Mouse (Mus musculus) lung, postnatal 25 days (tissue): ENCODE results near the gene Usp12.

Experiments
- DNase-seq: peaks from one replicate; pipeline ENCODE4 v3.0.0; 2022; ENCODE audit warnings: low spot score

The Usp12 gene

DNA sequence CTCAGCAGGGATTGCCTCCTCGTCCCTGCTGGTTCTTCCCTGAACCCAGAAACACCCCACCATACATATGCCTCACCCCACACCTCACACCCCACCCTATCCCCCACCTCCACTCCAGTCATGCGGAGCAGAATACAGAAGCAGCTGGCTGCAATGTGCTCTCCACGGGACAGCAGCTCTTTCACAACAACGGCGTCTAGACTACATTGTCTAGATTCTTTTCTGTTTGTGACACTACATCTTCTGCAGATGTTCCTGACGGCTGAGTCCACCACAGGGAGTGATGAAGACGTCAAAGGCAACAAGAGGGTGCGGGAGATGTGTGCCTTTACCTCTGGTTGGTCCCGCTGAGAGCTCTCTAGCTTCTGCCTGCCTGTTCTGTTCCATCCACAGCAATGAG lies 3.2 kb upstream of the Usp12 start:
- DNase-seq, result peak; percentile 18

DNA sequence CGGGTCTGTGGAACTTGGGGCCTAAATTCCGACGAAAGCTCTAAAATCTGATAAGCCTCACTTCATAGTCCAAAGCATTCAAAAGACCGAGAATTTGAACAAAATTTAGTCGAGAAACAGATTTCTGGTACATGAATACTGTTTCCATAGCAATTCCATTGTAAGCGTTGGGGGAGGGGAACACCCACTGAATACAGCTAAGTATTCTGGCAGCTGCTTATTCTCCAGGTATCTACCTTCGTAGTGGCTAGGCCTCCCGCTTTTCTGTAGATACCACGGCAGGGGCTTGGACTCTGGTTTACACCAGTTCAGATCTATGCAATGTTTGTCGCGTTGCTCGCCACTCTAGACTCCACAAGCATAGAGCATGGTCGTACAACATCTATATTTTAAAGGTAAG lies 922 bp upstream of the Usp12 start:
- no peak for DNase-seq

DNA sequence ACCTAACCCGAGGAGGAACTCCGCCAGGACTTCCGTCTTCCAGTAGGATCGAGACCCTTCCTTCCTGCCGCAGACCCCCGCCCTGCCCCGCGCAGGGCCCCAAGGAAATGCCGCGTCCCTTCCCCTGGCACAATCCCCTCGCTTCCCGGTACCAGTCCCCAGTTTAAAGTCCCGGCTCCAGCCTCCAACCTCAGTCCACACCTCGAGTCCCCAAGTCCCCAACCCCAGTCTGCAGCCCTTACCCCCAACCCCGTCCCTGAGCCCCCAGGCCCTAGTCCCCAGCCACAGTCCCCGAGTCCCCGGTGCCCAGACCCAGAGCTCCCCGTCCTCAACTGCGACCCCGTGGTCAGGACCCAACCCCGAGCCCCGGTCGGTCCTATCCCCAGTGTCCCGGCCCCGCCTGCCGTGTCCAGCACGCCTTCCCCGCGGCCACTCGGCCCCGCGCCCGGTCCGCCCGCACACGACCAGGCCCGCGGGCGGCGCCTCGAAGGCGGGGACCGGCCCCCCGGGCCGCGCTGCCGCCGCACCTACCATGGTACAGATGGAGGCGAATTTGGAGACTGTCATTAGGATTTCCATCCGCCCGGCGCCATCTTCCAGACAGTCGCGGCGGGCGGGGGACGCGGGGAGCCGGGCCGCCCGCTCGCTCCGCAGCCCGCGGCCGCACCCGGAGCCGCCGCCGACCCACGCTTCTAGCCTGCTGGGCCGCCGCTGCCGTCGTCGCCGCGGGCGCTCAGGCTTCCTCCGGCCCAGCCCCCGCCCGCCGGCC lies 538 bp downstream of the Usp12 start:
- peak; percentile 22 for DNase-seq

DNA sequence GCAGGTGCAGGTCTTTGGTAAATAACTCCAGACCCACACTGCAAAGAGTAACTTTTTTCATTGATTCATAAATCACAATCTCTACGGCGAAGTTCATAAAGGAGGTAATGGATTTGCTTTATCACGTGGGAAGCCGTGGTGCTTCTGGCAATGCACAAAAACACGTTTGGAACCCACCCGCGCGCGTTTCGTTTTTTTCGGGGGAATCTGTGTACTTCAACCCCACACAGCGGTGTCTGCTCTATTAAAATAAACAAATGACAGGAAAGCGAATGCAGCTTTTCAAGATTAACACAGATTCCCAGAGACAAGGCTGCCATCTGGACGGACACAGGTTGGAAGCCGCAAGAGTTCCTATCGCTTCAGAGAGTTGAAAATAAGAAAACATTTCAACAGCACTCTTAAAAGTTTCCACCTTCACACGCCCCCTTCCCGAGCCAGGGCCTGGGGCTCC lies 1.1 kb downstream of the Usp12 start:
- DNase-seq, result no peak

DNA sequence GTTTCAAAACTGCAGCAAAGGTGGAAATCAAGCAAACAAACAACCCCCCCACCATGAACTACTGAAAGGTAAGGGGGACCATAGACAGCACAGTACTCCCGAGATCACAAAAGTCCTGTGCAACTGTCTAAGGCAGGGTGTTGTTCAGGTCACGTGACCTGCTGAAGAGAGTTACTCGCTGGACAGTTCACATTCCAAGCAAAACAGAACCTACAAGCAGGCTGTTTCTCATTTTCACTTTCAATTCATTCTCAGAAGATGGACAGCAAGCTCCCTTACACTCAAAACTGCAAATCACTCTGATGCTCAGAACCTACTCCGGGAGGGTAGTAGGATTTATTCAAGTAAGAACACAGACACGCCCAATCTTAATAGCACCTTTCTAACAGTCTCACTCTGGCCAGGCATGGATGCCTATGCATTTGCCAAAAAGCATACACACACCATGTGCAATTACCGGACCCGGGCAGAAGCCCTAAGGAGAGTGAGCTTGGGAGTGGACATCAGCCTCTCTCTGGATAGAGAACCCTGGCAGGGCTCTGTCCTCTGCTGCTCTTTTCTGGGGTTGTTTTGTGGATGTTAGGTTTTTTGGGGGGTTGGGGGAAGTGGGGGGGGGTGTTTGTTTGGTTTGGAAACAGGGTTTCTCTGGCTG lies 2.5 kb downstream of the Usp12 start:
- DNase-seq, result peak; percentile 25

GRCm38 (mm10) chr5:146790944-146791343 lies 3.9 kb downstream of the Usp12 start:
- no peak for DNase-seq

- DNase-seq, result no peak
Measured at GRCm38 (mm10) chr5:146789413-146789812, 5.4 kb downstream of the Usp12 start.

GRCm38 (mm10) chr5:146786123-146786522 lies 8.7 kb downstream of the Usp12 start:
- DNase-seq, result no peak

DNA sequence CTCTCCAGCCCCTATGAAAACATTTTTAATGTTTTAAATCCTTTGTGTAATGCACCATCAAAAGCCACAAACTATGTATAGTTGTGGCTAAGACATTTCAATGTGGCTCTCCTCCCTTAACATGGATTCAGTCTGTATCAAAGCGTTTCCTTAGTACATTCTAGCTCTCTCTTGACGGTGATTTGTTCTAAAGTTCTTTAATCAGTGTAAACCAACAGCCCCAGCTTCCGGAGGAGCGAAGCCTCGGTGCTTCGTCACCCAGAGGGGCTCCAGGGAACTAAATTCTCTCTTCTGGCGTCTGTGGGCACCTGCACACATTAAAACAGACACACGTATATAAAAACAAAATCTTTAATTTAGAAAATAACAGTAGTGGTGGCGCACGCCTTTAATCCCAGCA lies 10.9 kb downstream of the Usp12 start:
- DNase-seq, result no peak

DNA sequence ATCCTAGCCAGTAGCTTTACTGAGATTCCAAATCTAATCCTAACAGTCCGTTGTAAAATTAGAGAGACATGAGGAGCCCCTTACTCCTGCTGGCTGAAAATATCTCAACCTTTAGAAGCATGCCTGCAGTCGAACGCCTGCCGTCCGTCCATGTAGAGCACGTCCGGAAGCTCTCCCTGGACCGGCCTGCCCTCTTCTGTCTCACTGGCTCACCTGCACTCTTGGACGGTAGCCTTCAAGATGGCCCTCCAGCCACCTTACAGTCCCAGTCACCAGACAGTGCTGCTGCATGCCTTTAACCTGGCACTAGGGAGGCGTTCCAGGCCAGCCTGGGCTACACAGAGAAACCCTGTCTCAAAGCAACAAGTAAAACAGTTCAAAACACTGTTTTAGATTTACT lies 11.5 kb downstream of the Usp12 start:
- no peak for DNase-seq

GRCm38 (mm10) chr5:146781663-146782062 lies 13.1 kb downstream of the Usp12 start:
- peak; percentile 62 for DNase-seq

GRCm38 (mm10) chr5:146779931-146780330 lies 14.9 kb downstream of the Usp12 start:
- DNase-seq, result peak; percentile 63

GRCm38 (mm10) chr5:146776988-146777639 lies 17.7 kb downstream of the Usp12 start:
- no peak for DNase-seq

GRCm38 (mm10) chr5:146771982-146772381 lies 22.8 kb downstream of the Usp12 start:
- peak; percentile 49 for DNase-seq

DNA sequence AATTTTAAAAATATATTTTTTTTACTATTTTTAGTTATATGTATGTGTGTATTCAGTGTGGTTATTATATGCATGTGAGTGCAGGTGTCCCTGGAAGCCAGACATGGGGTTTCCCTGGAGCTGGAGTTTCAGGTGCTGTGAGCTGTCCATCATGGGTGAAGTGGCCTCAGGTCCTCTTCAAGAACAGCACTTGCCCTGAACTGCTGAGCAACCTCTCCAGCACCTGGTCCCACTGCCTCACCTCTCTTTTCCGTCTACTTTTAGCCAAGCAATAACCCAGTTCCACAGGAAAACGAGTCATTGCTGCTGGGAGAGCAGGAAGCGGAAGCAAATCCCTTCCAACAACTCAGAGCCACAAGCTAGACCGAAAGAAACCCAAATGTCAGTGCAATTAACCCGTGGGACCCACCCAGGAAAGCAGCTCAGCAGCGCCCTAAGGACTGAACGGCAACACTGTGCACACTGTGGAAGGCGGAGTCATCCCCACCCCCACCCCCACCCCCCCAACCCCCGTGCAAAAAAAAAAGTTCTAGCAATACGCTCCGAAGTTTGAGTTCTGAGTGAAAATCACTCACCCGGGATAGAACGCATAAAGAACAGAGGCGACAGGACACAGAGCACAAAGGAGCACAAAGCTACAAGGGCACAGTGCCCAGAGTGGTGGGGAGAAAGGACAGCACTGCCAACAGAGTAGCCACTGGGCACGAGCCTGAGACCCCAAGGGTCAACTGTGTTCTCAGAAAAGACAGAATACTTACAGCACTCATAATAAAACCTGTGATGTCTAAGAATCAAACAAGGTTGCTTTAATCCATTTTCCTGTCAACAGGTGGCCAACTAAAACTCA lies 24.6 kb downstream of the Usp12 start:
- peak; percentile 38 for DNase-seq

DNA sequence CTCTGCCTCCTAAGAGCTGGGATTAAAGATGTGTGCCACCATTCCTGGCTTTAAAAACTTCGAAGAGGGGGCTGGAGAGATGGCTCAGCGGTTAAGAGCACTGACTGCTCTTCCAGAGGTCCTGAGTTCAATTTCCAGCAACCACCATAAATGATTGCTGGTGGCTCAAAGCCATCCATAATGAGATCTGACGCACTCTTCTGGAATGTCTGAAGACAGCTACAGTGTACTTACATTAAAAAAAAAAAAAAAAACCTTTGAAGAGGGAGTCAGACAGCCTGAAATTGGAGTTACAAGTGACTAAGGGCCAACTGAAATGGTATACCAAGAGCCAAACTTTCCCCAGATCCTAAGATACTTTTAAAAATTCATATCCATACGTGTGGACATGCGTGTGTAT lies 29.0 kb downstream of the Usp12 start:
- DNase-seq, result no peak

DNA sequence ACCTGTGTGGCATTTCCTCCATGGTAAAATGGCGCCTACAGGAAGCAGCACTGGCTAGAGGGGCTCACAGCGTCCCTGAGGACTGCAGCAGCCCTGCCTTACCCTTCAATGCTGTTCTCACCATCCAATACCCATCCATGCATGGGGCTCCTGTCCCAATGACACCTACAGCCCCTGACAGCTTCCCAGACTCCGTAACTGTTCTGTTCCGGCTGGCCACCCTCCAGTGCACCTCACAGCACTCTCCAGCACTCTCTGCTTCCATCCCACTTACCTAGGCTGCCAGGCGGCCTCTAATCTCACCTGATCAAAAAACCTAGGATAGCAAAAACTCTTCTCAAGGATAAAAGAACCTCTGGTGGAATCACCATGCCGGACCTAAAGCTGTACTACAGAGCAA lies 35.6 kb downstream of the Usp12 start:
- DNase-seq, result no peak

DNA sequence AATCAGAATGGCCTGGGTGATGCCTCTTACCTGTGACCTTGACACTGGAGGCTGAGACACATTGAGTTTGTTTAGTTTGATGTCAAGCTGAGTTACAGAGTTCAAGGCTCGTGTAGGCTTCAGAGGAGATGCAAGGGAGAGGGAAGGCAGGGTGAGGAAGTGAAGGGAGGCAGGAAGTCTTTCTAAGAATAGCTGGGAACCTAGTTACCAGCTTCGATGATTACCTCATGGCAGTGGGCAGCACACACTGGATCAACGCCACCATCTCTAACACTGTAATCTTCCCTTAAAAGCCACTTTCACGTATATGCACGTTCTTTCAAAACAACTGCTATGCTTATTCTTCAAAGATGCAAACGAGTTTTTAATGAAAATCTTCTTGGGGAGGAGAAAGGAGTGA lies 36.9 kb downstream of the Usp12 start:
- no peak for DNase-seq

DNA sequence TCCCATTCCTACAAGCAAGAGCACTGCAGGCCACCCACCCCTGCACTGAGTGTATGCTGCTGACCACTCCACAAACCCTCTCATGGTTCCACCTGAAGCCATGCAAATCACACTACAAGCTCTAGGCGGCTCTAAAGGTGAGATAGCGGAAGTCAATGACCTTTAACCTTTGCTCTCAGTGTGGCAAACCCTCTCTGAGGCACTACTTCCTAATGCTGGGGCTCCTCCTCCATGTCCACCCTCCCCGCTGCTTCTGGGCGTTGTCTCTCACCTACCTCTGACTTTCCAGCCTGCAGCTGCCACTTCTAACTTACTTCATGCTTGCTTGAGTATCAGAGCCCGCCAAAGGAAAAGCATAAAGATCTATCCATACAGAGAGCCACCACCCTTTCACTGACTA lies 37.5 kb downstream of the Usp12 start:
- DNase-seq, result peak; percentile 6

GRCm38 (mm10) chr5:146753181-146753580 lies 41.6 kb downstream of the Usp12 start:
- DNase-seq, result no peak

DNA sequence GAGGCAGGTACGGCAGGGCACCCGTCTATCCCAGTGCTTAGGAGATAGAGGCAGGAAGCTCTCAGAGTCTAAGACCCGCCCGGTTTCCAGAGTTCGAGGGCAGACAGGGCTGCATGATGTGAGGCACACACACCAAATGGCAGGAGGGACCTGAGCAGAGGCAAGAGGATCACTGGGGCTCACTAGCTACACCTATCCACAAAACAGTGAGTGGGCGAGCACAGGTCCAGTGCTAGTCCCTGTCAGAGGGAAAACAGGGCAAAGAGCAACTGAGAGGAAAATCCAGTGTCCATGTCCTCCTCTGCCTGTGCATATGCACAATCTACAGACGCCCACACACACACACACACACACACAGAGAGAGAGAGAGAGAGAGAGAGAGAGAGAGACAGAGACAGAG lies 43.8 kb downstream of the Usp12 start:
- no peak for DNase-seq

GRCm38 (mm10) chr5:146750273-146750672 lies 44.5 kb downstream of the Usp12 start:
- no peak for DNase-seq
